Mouse (Mus musculus): ENCODE data around the gene Lrp2bp. TPM values are rescaled to one million over a fixed set of nuclear protein-coding genes. Genes with fewer than 3 reads are reported as not detected.

The Lrp2bp gene
- total RNA-seq (2012; rRNA removed) = 0.16 TPM in 1 of 2 replicates, not detected in the other
- polyA plus RNA-seq (2012; ENCODE audit: insufficient read depth in 1 of 2, insufficient read length in 2 of 2, low read depth in 1 of 2, low replicate concordance in 2 of 2, missing spikeins in 1 of 2) = under 1 TPM in 1 of 2 experiments, not detected in 1; 0.40 TPM

- TF ChIP-seq ZKSCAN1 (IDR thresholded peaks at IDR 0.05; ENCODE audit: low read depth, low read length) (no peak), ZNF384 (IDR thresholded peaks at IDR 0.05; ENCODE audit: low read depth, low read length) (peak; percentile 47), CHD2 (IDR thresholded peaks at IDR 0.05; ENCODE audit: low read length) (no peak), BHLHE40 (IDR thresholded peaks at IDR 0.05; ENCODE audit: borderline replicate concordance, low read depth, low read length) (peak; percentile 15; the same call in 1 of the 2 replicates)
- H3K4me1 ChIP-seq (ENCODE audit: control insufficient read depth in 1 of 2, insufficient read depth in 2 of 2, low read length in 2 of 2) = peaks cover 11 to 19% of the 10 kb centered on the region in 2 experiments; a peak in 3 of 4 replicates
- DNase-seq (ENCODE audit: low read depth, low spot score) = no peak
- peaks cover 21 to 23% of the 10 kb centered on the region in 2 experiments for H3K36me3 ChIP-seq (ENCODE audit: control insufficient read depth in 1 of 2, insufficient read depth in 2 of 2, low read length in 2 of 2)
- H3K9ac ChIP-seq (ENCODE audit: control insufficient read depth, low read depth, low read length, poor library complexity, severe bottlenecking) = peak within 1 kb of the TSS; percentile 75
- peak within 1 kb of the TSS; percentile 74 for H3K27ac ChIP-seq (ENCODE audit: control insufficient read depth, low read depth, low read length)
- H3K79me2 ChIP-seq (ENCODE audit: control insufficient read depth, insufficient read depth, low read length, poor library complexity) = peaks cover 8% of the 10 kb centered on the region
- H3K9me3 ChIP-seq (replicated peaks; ENCODE audit: insufficient read depth, low read length) = no peaks in the 10 kb centered on the region
- peak within 1 kb of the TSS; percentile 71 to 86 for H3K4me3 ChIP-seq (ENCODE audit: control insufficient read depth in 1 of 2, insufficient read depth in 1 of 2, low read depth in 2 of 2, low read length in 2 of 2)
- no peaks in the 10 kb centered on the region for H3K27me3 ChIP-seq (ENCODE audit: control insufficient read depth in 1 of 2, insufficient read depth in 2 of 2, low read length in 2 of 2)
These were observed at the start of gene Lrp2bp for GRCm38 (mm10) chr8:45999138-45999783. TSS of gene Lrp2bp (plus strand) at chr8:45999303.

DNA sequence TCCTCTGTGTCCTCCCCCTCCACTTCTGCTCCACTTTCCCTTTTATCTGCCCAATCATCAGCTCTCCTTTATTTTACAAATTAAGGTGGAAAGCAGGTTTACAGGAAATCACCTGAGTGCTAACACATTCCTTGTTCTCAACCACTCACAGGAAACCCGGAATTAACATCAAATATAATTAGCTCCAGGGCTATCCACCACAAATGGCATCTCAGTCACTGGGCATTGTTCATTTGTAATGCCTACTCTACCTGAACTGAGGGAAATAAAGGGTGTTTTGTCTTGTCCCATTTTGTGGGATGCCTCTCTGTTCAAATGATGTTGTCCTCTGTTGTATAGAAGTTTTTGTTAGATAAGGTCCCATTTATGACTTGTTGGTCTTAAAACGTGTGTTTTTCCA lies 48.5 kb upstream of the Lrp2bp start:
- Histone ChIP-seq H3K27me3 (ENCODE audit: control insufficient read depth in 1 of 2, insufficient read depth in 2 of 2, low read length in 2 of 2) (no peaks in the 10 kb centered on the region; a peak in 1 of 4 replicates), H3K9ac (ENCODE audit: control insufficient read depth, low read depth, low read length, poor library complexity, severe bottlenecking) (no peak overlapping the region), H3K9me3 (replicated peaks; ENCODE audit: insufficient read depth, low read length) (no peaks in the 10 kb centered on the region), H3K79me2 (ENCODE audit: control insufficient read depth, insufficient read depth, low read length, poor library complexity) (no peaks in the 10 kb centered on the region), H3K27ac (ENCODE audit: control insufficient read depth, low read depth, low read length) (no peak overlapping the region), H3K36me3 (ENCODE audit: control insufficient read depth in 1 of 2, insufficient read depth in 2 of 2, low read length in 2 of 2) (no peaks in the 10 kb centered on the region), H3K4me1 (ENCODE audit: control insufficient read depth in 1 of 2, insufficient read depth in 2 of 2, low read length in 2 of 2) (no peaks in the 10 kb centered on the region), H3K4me3 (ENCODE audit: control insufficient read depth in 1 of 2, insufficient read depth in 1 of 2, low read depth in 2 of 2, low read length in 2 of 2) (no peak overlapping the region)
- no peak for DNase-seq (ENCODE audit: low read depth, low spot score)
- TF ChIP-seq EP300 (IDR thresholded peaks at IDR 0.05; ENCODE audit: low read depth in 1 of 2, low read length in 2 of 2) (no peak), CHD1 (IDR thresholded peaks at IDR 0.05; ENCODE audit: low read depth, low read length) (no peak), MEF2A (IDR thresholded peaks at IDR 0.05; ENCODE audit: extremely low read depth, insufficient replicate concordance, low read depth, low read length, poor library complexity, severe bottlenecking) (no peak), TBP (IDR thresholded peaks at IDR 0.05; ENCODE audit: low read depth, low read length) (no peak), GABPA (IDR thresholded peaks at IDR 0.05; ENCODE audit: low read depth, low read length) (no peak), SMC3 (IDR thresholded peaks at IDR 0.05; ENCODE audit: low read depth, low read length) (no peak), KAT2A (conservative IDR thresholded peaks at IDR 0.05; ENCODE audit: low read depth, low read length) (no peak), ZMIZ1 (IDR thresholded peaks at IDR 0.05; ENCODE audit: low read depth, low read length) (no peak), E2F4 (IDR thresholded peaks at IDR 0.05; ENCODE audit: borderline replicate concordance, low read depth, low read length) (no peak), MAX (IDR thresholded peaks at IDR 0.05; ENCODE audit: low read length) (no peak), TCF12 (IDR thresholded peaks at IDR 0.05; ENCODE audit: low read depth, low read length) (no peak), MAFK (IDR thresholded peaks at IDR 0.05; ENCODE audit: borderline replicate concordance, low read depth, low read length) (no peak), RCOR1 (IDR thresholded peaks at IDR 0.05; ENCODE audit: low read depth, low read length) (no peak), HCFC1 (IDR thresholded peaks at IDR 0.05; ENCODE audit: low read depth, low read length) (no peak), POLR2AphosphoS2 (IDR thresholded peaks at IDR 0.05; ENCODE audit: low read length) (no peak)
